Mouse (Mus musculus): Measurements from ENCODE around the gene Btn1a1. TPM values are rescaled to one million over a fixed set of nuclear protein-coding genes. Genes with fewer than 3 reads are reported as not detected.

The Btn1a1 gene
- polyA plus RNA-seq, 1 experiment from 2014 or later = not detected

- Histone ChIP-seq H3K27me3 (ENCODE audit: control insufficient read depth, insufficient read depth, low read length) (no peaks in the 10 kb centered on the region), H3K4me2 (replicated peaks; ENCODE audit: low read depth) (peak overlapping the region; percentile 30), H3K27ac (replicated peaks) (no peak overlapping the region), H3K4me3 (ENCODE audit: low read depth, low read length) (no peak overlapping the region), H3K9ac (ENCODE audit: low read length) (no peak overlapping the region), H3K4me1 (replicated peaks; ENCODE audit: control insufficient read depth, insufficient read depth) (no peaks in the 10 kb centered on the region), H3K9me3 (ENCODE audit: control insufficient read depth, low read length) (no peaks in the 10 kb centered on the region), H3K36me3 (ENCODE audit: control insufficient read depth, insufficient read depth, low read length) (no peaks in the 10 kb centered on the region)
- TF ChIP-seq EP300 (optimal IDR thresholded peaks at IDR 0.05) = no peak
- ATAC-seq (ENCODE audit: low FRiP score, low TSS enrichment) = no peak
- DNase-seq (ENCODE audit: low spot score) = no peak
- WGBS = 32% methylated on average over 14 of the region's 14 CpGs
These were observed 40.1 kb upstream of the Btn1a1 start for GRCm38 (mm10) chr13:23505662-23506345.

- 7% methylated on average over 9 of the region's 9 CpGs for WGBS
- no peak for ATAC-seq (ENCODE audit: low FRiP score, low TSS enrichment)
- DNase-seq (ENCODE audit: low spot score) = peak; percentile 38
- no peaks in the 10 kb centered on the region for H3K9me3 ChIP-seq (ENCODE audit: control insufficient read depth, low read length)
- no peaks in the 10 kb centered on the region for H3K36me3 ChIP-seq (ENCODE audit: control insufficient read depth, insufficient read depth, low read length)
- no peak overlapping the region for H3K9ac ChIP-seq (ENCODE audit: low read length)
- H3K4me2 ChIP-seq (replicated peaks; ENCODE audit: low read depth) = no peak overlapping the region
- TF ChIP-seq CTCF (IDR thresholded peaks at IDR 0.05; ENCODE audit: low read depth) (no peak), EP300 (optimal IDR thresholded peaks at IDR 0.05) (no peak)
- no peak overlapping the region for H3K4me3 ChIP-seq (ENCODE audit: low read depth, low read length)
- no peaks in the 10 kb centered on the region for H3K27me3 ChIP-seq (ENCODE audit: control insufficient read depth, insufficient read depth, low read length)
- H3K27ac ChIP-seq (replicated peaks) = no peak overlapping the region
- H3K4me1 ChIP-seq (replicated peaks; ENCODE audit: control insufficient read depth, insufficient read depth) = no peaks in the 10 kb centered on the region
These were observed 38.1 kb upstream of the Btn1a1 start for GRCm38 (mm10) chr13:23503797-23504196.

- H3K27me3 ChIP-seq (ENCODE audit: control insufficient read depth, insufficient read depth, low read length) = no peaks in the 10 kb centered on the region
- no peak for TF ChIP-seq EP300 (optimal IDR thresholded peaks at IDR 0.05)
- no peak for TF ChIP-seq CTCF (IDR thresholded peaks at IDR 0.05; ENCODE audit: low read depth)
- ATAC-seq (ENCODE audit: low FRiP score, low TSS enrichment) (no peak), DNase-seq (ENCODE audit: low spot score) (no peak)
- 49% methylated on average over 4 of the region's 4 CpGs for WGBS
- no peaks in the 10 kb centered on the region for H3K9me3 ChIP-seq (ENCODE audit: control insufficient read depth, low read length)
- no peaks in the 10 kb centered on the region for H3K36me3 ChIP-seq (ENCODE audit: control insufficient read depth, insufficient read depth, low read length)
- no peak overlapping the region for H3K9ac ChIP-seq (ENCODE audit: low read length)
- H3K4me1 ChIP-seq (replicated peaks; ENCODE audit: control insufficient read depth, insufficient read depth) = 0 out of 2 replicates have a peak, but pooled peaks cover 2% of the 10 kb centered on the region
- H3K4me3 ChIP-seq (ENCODE audit: low read depth, low read length) = no peak overlapping the region
- H3K27ac ChIP-seq (replicated peaks) = no peak overlapping the region
- no peak overlapping the region for H3K4me2 ChIP-seq (replicated peaks; ENCODE audit: low read depth)
These were observed 37.2 kb upstream of the Btn1a1 start for GRCm38 (mm10) chr13:23502916-23503315.

- Histone ChIP-seq H3K4me1 (replicated peaks; ENCODE audit: control insufficient read depth, insufficient read depth) (0 out of 2 replicates have a peak, but pooled peaks cover 2% of the 10 kb centered on the region), H3K4me3 (ENCODE audit: low read depth, low read length) (no peak overlapping the region), H3K27ac (replicated peaks) (no peak overlapping the region), H3K4me2 (replicated peaks; ENCODE audit: low read depth) (no peak overlapping the region), H3K36me3 (ENCODE audit: control insufficient read depth, insufficient read depth, low read length) (no peaks in the 10 kb centered on the region), H3K9me3 (ENCODE audit: control insufficient read depth, low read length) (no peaks in the 10 kb centered on the region), H3K9ac (ENCODE audit: low read length) (no peak overlapping the region), H3K27me3 (ENCODE audit: control insufficient read depth, insufficient read depth, low read length) (no peaks in the 10 kb centered on the region)
- WGBS = 44% methylated on average over 9 of the region's 9 CpGs
- DNase-seq (ENCODE audit: low spot score) = no peak
- ATAC-seq (ENCODE audit: low FRiP score, low TSS enrichment) = no peak
- TF ChIP-seq EP300 (optimal IDR thresholded peaks at IDR 0.05) = no peak
- TF ChIP-seq CTCF (IDR thresholded peaks at IDR 0.05; ENCODE audit: low read depth) = no peak
These were observed 36.4 kb upstream of the Btn1a1 start for GRCm38 (mm10) chr13:23502031-23502567.

GRCm38 (mm10) chr13:23501511-23501910, 35.8 kb upstream of the Btn1a1 start:
- ATAC-seq (ENCODE audit: low FRiP score, low TSS enrichment) = no peak

More at GRCm38 (mm10) chr13:23501511-23501910, 35.8 kb upstream of the Btn1a1 start:
- Histone ChIP-seq H3K27me3 (ENCODE audit: control insufficient read depth, insufficient read depth, low read length) (no peaks in the 10 kb centered on the region), H3K36me3 (ENCODE audit: control insufficient read depth, insufficient read depth, low read length) (no peaks in the 10 kb centered on the region), H3K9ac (ENCODE audit: low read length) (no peak overlapping the region), H3K4me3 (ENCODE audit: low read depth, low read length) (no peak overlapping the region), H3K4me2 (replicated peaks; ENCODE audit: low read depth) (no peak overlapping the region), H3K4me1 (replicated peaks; ENCODE audit: control insufficient read depth, insufficient read depth) (0 out of 2 replicates have a peak, but pooled peaks cover 2% of the 10 kb centered on the region), H3K27ac (replicated peaks) (no peak overlapping the region), H3K9me3 (ENCODE audit: control insufficient read depth, low read length) (no peaks in the 10 kb centered on the region)
- DNase-seq (ENCODE audit: low spot score) = no peak
- WGBS = 20% methylated on average over 5 of the region's 5 CpGs
- no peak for TF ChIP-seq CTCF (IDR thresholded peaks at IDR 0.05; ENCODE audit: low read depth)
- TF ChIP-seq EP300 (optimal IDR thresholded peaks at IDR 0.05) = no peak
